Mouse (Mus musculus) neural tube, embryonic 14.5 days (tissue): ENCODE data around the gene Zmynd11. TPM values are rescaled to one million over a fixed set of nuclear protein-coding genes. Genes with fewer than 3 reads are reported as not detected.

ENCODE experiments used
- ATAC-seq: fragments of 200-750 bp; cut with Nextera tagmentation; 2 replicates; pipeline ENCODE4 v1.8.0; 2017; ENCODE audit warnings: low read depth, mild to moderate bottlenecking, moderate TSS enrichment, moderate library complexity
- H3K27ac ChIP-seq: fragments of 300-500 bp; sonication (generic); 2 replicates; pipeline ENCODE4 v1.5.1; 2014; ENCODE audit warnings: low read depth, mild to moderate bottlenecking, control low read depth, low read length, moderate library complexity, mixed read lengths
- H3K27me3 ChIP-seq: fragments of 300-500 bp; sonication (generic); 2 replicates; pipeline ENCODE4 v1.6.1; 2014; ENCODE audit warnings: low read length; ENCODE audit not compliant: control insufficient read depth, insufficient read depth
- H3K36me3 ChIP-seq: fragments of 300-500 bp; sonication (generic); 2 replicates; pipeline ENCODE4 v1.6.1; 2014; ENCODE audit warnings: low read length, mixed read lengths; ENCODE audit not compliant: control insufficient read depth, insufficient read depth
- H3K4me1 ChIP-seq: fragments of 300-500 bp; sonication (generic); 2 replicates; pipeline ENCODE4 v1.6.1; 2014; ENCODE audit warnings: low read length; ENCODE audit not compliant: control insufficient read depth, insufficient read depth
- H3K4me2 ChIP-seq: fragments of 300-500 bp; sonication (generic); 2 replicates; pipeline ENCODE4 v1.6.1; 2014; ENCODE audit warnings: mild to moderate bottlenecking, low read depth, low read length, control low read depth
- H3K4me3 ChIP-seq: fragments of 300-500 bp; sonication (generic); 2 replicates; pipeline ENCODE4 v1.5.1; 2014; ENCODE audit warnings: low read depth, low read length, control low read depth, mixed read lengths
- H3K9ac ChIP-seq: fragments of 300-500 bp; sonication (generic); replicated peaks from 2 replicates; pipeline ENCODE4 v1.6.1; 2014; ENCODE audit warnings: low read depth, mild to moderate bottlenecking, control low read depth, low read length, mixed read lengths
- H3K9me3 ChIP-seq: fragments of 300-500 bp; sonication (generic); 2 replicates; pipeline ENCODE4 v1.6.1; 2016; ENCODE audit warnings: low read length; ENCODE audit not compliant: control insufficient read depth
- WGBS: fragments of 180-500 bp; shearing (Covaris S2); extraction: QIAGEN DNeasy Blood & Tissue Kit; methylation state at CpG from one replicate; pipeline ENCODE4 v1.1.7; 2014; 5-methylcytosine and 5-hydroxymethylcytosine counted together
- polyA plus RNA-seq: library from polyadenylated mRNA; unstranded; fragments of >200 nt; fragmentation: Nextera tagmentation; extraction: Ambion mirVana; gene quantifications from 2 replicates; pipeline ENCODE4 v1.2.1, GENCODE M21; 2014

The Zmynd11 gene
- polyA plus RNA-seq, 1 experiment from 2014 or later = 163 TPM

DNA sequence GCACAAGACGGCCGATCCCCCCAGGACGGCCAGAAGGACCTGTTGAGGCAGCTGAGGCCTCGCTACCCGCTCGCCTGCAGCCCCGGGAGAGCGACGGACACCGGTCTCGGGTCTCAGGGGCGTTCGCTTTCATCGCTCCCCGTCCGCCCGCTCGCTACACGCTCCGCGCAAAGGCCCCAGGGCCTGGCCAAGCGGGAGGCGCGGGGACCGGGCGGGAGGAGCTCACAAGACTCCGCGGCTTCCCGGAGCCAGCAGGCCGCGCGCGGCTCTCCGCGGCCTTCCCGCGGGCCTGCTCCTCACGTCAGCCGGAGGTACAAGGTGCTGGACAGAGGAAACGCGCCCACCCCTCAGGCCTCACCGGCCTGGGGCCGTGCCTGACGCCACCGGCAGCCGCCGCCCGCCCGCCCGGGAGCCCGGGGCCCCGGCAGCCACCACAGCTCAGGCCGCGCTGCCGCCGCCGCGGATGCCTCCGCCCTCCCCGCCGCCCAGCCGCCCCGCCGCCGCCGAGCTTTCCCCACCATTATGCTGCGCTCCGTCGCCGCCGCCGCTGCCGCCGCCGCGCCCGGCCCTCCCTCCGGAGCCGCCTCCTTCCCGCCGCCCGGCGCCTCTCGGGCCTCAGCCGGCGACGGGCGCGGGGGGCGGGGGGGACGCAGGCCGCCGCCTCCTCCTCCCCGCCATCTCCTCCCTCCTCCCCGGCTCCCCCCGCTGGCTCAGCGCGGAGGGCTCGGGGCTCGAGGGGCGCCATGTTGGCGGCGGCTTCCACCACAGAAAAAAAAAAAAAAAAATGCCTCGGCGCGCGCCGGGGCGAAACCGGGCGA lies 1.1 kb downstream of the Zmynd11 start:
- Histone ChIP-seq H3K9ac (peak overlapping the region; percentile 100), H3K36me3 (no peaks in the 10 kb centered on the region), H3K4me3 (peak overlapping the region; percentile 92), H3K4me1 (peaks cover 26% of the 10 kb centered on the region), H3K27me3 (no peaks in the 10 kb centered on the region), H3K27ac (peak overlapping the region; percentile 99), H3K9me3 (no peaks in the 10 kb centered on the region), H3K4me2 (peak overlapping the region; percentile 79)
- ATAC-seq = peak; percentile 78
- WGBS = under 1% methylated on average over 29 of the region's 111 CpGs

DNA sequence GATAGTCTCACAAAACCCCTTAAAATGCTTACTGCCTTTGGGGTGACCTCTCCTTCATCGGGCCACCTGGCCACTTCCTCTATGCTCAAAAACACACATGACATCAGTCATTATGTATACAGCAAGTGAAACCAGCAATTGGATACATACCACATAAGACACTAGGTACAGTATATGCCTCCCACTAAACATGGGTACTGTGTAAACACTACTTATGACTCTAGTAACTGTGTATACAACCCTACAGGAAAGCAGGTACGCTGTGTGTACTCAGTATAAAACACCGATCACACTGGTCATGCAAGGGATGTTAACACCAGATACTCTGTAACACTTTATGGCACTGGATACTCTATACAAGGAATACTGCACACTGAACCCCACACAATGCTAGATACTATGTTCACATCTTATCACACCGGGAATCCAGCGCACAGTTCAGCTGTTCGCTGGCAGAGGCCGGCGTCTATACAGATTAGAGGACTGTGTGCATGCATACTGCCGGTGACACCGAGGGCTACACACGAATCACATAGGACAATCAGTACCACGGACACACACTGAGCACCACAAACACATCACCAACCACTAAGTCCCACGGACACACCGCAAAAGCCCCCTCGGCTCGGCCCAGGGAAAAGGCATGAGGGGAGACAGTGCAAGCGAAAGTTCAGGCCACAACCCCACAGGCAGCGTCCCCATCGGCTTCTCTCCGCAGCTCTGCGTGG lies 1.9 kb downstream of the Zmynd11 start:
- peaks cover 31% of the 10 kb centered on the region for H3K4me1 ChIP-seq
- 3% methylated on average over 21 of the region's 21 CpGs for WGBS
- peak overlapping the region; percentile 99 for H3K27ac ChIP-seq
- no peaks in the 10 kb centered on the region for H3K27me3 ChIP-seq
- no peaks in the 10 kb centered on the region for H3K36me3 ChIP-seq
- peak; percentile 36; the same call in 1 of the 2 replicates for ATAC-seq
- peak overlapping the region; percentile 100 for H3K9ac ChIP-seq
- H3K4me2 ChIP-seq = peak overlapping the region; percentile 79
- peak overlapping the region; percentile 92 for H3K4me3 ChIP-seq
- H3K9me3 ChIP-seq = no peaks in the 10 kb centered on the region

DNA sequence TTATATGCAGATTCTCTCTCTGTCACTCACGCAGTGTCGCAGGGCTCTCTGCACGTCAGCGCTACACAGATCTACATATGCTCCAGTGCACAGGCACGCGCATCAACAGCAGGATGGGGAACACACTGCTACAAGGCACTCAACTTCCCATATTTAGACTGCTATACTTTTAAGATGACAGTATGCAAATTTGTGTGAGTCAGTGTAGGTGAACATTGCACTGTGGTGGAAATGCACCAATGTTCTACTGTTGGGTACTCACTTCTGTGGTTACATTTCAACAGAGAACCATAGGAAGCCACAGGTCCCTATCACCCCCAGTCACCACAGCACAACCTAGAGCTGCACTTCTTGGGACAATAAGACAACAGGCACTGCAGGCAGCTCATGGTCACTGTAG lies 5.1 kb downstream of the Zmynd11 start:
- Histone ChIP-seq H3K9ac (no peak overlapping the region), H3K4me2 (no peak overlapping the region), H3K9me3 (no peaks in the 10 kb centered on the region), H3K27ac (no peak overlapping the region), H3K36me3 (no peaks in the 10 kb centered on the region), H3K4me1 (peaks cover 34% of the 10 kb centered on the region), H3K27me3 (no peaks in the 10 kb centered on the region), H3K4me3 (no peak overlapping the region)
- WGBS = 15% methylated on average over 6 of the region's 6 CpGs
- ATAC-seq = no peak

DNA sequence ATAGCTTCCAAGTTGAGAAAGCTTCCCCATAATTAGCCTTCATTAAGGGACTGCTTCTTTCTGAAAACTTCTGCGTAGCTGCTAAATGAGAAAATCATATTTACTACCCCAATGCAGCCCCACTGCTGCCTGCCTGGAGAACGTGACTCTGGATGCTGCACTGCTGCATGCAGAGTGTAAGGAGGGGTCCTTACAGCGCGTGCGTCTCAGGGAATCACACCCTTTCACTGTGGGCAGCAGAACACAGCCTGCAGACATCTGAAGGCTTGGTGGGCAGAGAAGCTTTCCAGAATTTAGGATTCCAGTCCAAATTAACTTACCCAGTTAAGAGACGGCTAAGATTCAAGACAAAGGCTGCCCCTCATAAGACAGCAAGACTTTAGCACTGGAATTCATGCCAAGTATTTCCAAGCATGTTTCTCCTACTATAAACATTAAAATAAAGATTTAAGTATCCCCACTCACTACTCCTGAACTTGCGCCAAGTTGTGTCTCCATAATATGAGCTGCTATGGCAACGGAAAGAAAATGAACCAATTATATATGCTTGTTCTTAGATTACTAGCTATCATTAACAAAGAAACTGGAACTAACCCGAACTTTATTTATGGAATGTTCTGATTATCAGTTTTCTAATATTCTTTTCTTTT lies 7.2 kb downstream of the Zmynd11 start:
- H3K9me3 ChIP-seq = no peaks in the 10 kb centered on the region
- H3K4me3 ChIP-seq = no peak overlapping the region
- no peak overlapping the region for H3K4me2 ChIP-seq
- no peaks in the 10 kb centered on the region for H3K36me3 ChIP-seq
- no peaks in the 10 kb centered on the region for H3K27me3 ChIP-seq
- peaks cover 38% of the 10 kb centered on the region for H3K4me1 ChIP-seq
- 36% methylated on average over 9 of the region's 9 CpGs for WGBS
- H3K9ac ChIP-seq = no peak overlapping the region
- ATAC-seq = peak; percentile 72; the same call in 1 of the 2 replicates
- no peak overlapping the region for H3K27ac ChIP-seq

DNA sequence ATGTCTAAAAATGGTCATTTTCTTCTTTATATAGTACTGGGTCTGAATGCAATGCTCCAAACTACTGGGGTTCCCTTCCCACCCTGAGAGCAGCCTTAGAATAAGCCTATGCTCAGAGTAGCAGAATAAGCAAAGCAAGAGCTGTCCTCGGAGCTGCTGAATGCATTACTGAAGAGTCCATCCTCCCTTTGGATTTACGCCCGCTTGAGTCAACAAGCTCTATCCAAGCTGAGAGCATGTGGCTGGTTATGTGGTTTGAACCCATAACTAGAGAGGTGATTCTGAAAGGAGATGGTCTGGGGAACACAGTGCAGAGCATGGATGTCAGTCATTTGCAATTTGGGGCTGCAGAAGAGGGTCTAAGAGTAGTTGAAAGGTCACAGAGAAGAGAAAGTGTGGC lies 11.4 kb downstream of the Zmynd11 start:
- Histone ChIP-seq H3K4me1 (peaks cover 17% of the 10 kb centered on the region; the same call in 1 of the 2 replicates), H3K27ac (no peak overlapping the region), H3K4me2 (no peak overlapping the region), H3K9me3 (no peaks in the 10 kb centered on the region), H3K36me3 (no peaks in the 10 kb centered on the region), H3K9ac (no peak overlapping the region), H3K27me3 (no peaks in the 10 kb centered on the region), H3K4me3 (no peak overlapping the region)
- 48% methylated on average over 3 of the region's 3 CpGs for WGBS
- no peak for ATAC-seq

DNA sequence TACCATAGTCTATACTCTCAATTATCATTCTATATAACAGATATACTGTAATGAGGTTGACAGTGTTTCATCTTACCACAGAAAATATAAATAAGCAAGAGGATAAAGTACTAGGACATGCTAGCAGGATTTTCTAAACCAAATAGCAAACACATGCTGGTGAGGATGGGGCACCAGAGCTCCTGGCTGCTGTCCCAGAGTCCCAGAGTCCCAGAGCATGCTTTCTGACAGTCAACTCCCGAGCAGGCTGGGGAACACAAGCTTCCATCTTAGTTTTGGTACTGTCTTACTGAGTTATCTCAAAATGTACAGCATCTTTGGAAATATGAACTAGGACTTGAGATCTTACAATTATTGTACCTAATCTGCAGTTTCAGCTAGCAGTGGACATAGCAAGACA lies 14.8 kb downstream of the Zmynd11 start:
- no peak for ATAC-seq
- Histone ChIP-seq H3K4me3 (no peak overlapping the region), H3K9ac (no peak overlapping the region), H3K4me2 (no peak overlapping the region), H3K27ac (no peak overlapping the region), H3K4me1 (peaks cover 6% of the 10 kb centered on the region; the same call in 1 of the 2 replicates), H3K36me3 (no peaks in the 10 kb centered on the region), H3K9me3 (no peaks in the 10 kb centered on the region), H3K27me3 (no peaks in the 10 kb centered on the region)
- WGBS = 59% methylated on average over 1 of the region's 1 CpGs

DNA sequence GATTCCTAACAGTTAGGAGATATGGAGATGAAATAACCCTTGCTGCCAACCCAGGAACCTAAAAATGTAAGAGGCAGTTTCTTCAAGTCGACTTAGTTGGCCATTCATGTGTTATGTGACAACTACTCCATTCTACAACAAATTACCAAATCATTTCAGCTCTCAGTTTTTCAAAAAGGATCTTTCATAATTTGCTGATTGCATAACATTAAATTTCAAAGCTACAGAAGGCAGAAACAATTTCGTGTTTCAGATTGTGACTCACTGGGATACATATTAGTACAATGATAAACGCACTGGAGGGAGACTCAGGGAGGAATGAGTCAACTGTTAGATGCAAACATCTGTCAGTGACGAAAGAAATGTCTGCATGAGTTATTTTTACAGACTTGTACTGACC lies 15.3 kb downstream of the Zmynd11 start:
- no peak overlapping the region for H3K9ac ChIP-seq
- no peak overlapping the region for H3K27ac ChIP-seq
- H3K4me3 ChIP-seq = no peak overlapping the region
- no peaks in the 10 kb centered on the region for H3K27me3 ChIP-seq
- ATAC-seq = no peak
- no peaks in the 10 kb centered on the region for H3K9me3 ChIP-seq
- WGBS = 79% methylated on average over 4 of the region's 4 CpGs
- no peaks in the 10 kb centered on the region for H3K36me3 ChIP-seq
- H3K4me1 ChIP-seq = peaks cover 6% of the 10 kb centered on the region; the same call in 1 of the 2 replicates
- H3K4me2 ChIP-seq = no peak overlapping the region

DNA sequence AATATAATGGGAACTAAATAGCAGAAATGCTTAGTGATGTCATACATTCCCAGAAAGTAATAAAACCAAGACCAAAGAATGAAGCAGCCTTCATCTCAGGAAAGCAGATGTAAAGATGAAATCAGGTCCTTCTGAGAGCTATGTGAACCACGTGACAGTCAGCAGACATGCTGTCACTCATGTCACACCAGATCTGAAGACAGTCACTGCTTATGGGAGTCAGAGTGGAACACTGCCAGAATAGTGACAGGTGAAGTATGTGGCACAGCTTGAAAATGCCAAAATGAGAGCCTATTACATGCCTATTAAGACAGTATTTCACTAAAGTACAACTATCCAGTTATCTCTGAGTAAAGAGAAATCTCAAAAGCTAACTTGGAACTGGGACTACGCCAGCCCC lies 26.9 kb downstream of the Zmynd11 start:
- H3K27me3 ChIP-seq = no peaks in the 10 kb centered on the region
- ATAC-seq = no peak
- H3K36me3 ChIP-seq = no peaks in the 10 kb centered on the region
- no peak overlapping the region for H3K4me2 ChIP-seq
- H3K9me3 ChIP-seq = no peaks in the 10 kb centered on the region
- H3K4me3 ChIP-seq = no peak overlapping the region
- 75% methylated on average over 2 of the region's 2 CpGs for WGBS
- H3K4me1 ChIP-seq = 0 out of 2 replicates have a peak, but pooled peaks cover 4% of the 10 kb centered on the region
- no peak overlapping the region for H3K9ac ChIP-seq
- H3K27ac ChIP-seq = no peak overlapping the region
